Mouse (Mus musculus) left cerebral cortex, postnatal 14 days (tissue): ENCODE measurements at regions not wholly inside any gene's neighbourhood (a gene's known extent, or its start where the extent isn't known, plus 50 kb on each side); places are given as distances from the start of the nearest gene placed in this dataset.
A peak's percentile ranks its signal among the peaks of the same experiment; 100 is the strongest.

Experiments used
- DNase-seq, 2 experiments: peaks; one replicate each; pipeline ENCODE4 v3.0.0; 2021 to 2022; ENCODE audit warnings: low spot score in 2 of 2, mixed read lengths in 1 of 2
- intact Hi-C: fragments of 180-260 bp; cut with DNase I; formaldehyde crosslinking; loops from one replicate; pipeline ENCODE4 v1.15.1; 2025

DNA sequence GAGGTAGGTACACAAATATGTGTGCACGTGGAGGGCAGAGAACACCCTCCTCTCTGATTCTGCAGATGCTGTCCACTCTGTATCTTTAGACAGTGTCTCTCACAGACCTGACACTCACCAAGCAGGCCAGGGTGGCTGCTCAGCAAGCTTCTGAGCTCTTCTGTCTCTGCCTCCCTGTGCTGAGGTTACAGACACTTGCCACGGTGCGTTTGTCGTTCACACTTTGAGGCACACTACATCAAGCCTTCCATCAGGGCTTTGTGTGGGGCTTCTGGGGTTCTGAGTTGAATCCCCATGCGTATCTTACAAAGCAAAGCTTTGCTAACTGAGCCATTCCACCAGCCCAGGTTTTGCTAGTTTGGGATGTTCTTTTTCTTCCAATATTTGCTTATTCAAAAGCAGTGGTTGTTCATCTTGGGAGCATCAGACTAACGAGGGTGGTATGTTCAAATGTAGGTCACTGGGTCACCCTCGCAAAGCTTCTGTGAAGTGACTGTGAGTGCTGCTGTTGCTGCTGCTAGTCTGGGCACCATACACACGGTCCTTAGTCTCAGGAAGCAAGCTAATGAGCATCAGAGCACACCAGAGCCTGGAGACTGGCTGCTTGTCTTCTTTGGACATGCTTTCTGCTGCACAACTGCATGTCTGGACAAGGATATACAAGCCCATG, 90.2 kb upstream of the Frmd4a start:
- intact Hi-C loops = no loop called here
- no peak for DNase-seq

DNA sequence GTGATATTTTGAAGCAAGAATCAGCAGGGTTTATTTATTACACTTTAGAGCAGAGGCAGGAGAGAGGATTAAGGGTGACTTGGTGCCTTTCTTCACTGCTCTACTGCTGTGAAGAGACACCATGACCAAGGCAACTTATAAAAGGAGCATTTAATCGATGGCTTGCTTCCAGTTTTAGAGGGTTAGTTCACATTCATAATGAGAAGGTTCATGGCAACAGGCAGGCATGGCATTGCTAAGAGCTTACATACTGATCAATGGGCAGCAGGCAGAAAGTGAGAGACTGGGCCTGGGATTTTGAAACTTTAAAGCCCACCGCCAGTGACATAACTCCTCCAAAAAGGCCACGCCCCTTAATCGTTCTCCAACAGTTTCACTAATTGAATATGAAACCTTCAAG, 89.7 kb upstream of the Frmd4a start:
- intact Hi-C loops = no loop called here
- DNase-seq = no peak

DNA sequence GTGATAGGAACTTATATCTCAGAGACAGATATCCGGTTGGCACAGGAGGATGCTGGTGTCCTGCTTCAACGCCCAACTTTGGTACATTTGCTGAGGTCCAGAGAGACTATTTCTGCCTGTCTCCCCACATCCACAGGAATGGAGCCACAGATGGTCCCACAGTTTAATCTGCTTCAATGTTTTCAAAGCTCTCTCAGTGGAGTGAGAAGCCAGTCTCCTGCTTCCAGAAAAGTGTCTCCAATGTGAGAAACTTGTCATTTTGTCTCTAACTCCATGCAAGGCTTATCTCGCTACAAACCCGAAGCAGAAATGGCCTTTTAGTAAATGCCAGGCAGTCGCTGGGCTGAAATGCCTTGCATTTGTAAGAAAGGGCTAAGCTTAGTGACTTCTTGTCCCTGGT, 86.9 kb upstream of the Frmd4a start:
- peak in 1 of 2 experiments; percentile 15 for DNase-seq
- intact Hi-C loops = no loop called here

DNA sequence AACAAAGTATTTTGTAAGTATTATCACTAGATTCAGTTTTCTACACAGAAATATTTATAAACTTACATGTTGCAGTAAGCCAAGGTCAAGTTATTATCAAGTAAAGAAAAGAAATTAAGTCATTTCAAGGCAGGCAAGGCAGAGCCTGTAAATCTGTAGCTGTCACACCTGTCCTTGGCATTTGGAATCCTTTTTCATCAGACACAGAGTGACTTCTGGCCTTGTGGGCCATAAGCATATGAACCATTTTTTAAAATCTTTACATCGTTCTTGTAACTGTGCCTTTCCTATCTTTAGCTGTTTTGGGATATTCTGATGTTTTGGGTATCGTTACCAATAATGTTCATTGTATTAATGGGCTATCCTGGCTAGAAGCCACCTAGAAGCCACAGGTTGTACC, 76.7 kb upstream of the Frmd4a start:
- intact Hi-C loops = no loop called here

DNA sequence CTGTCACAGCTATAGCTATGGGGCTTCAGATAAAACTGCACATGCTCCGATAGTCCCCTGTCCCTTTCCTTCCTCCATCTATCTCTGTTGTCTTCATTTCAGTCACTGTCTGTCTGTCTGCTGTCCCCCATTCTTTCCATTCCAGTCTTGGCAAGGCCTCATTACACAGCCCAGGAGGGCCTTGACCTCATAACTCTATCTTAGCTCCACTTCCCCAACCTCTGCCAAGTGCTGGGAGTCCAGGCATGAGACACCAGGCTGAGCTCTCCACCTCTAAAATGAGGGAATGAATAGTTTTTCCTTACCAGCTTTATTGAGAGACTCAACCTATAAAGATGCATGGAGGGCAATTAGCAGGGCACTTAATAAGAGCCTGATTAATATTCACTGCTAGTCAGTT, 76.0 kb upstream of the Frmd4a start:
- intact Hi-C loops = no loop called here

More for the DNA sequence above, 76.7 kb upstream of the Frmd4a start:
- no peak for DNase-seq

DNA sequence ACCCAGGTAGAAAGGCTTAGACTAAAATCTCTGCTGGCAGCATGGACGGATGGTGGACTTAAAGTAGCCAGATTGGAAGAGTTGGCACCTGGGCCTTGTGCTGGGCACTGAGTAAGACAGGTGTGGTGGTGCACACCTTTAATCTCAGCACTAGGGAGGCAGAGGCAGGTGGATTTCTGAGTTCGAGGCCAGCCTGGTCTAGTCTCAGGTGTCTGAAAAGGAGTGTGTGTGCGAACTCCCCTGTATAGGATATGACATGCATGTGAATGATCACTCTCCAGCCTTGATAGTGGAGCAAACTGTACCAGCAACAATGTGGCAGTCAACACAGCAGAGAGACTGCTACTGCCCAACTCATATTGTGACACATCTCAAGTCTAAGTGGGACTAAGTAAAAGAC, 70.1 kb upstream of the Frmd4a start:
- intact Hi-C loops = no loop called here
- DNase-seq = peak in 1 of 2 experiments; percentile 0

More for the DNA sequence above, 76.0 kb upstream of the Frmd4a start:
- no peak for DNase-seq

DNA sequence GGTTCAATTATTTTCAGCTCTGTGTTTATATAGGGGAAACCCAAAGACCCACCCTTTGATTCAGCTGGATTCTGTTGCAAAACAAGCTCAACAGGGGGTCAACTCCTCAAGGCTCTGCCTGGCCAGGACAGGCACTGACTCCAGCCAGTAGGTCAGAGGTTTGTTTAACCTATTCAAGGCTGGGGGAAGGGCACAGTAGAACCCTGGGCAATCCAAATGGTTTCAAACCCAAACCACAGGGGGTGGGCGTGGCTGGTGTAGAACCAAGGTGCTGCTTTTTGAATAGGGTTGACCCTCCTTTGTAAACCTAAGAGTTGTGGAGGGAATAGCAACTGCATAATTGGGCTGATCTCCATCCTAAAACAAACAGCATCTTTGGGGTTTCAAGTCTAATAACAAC, 69.2 kb upstream of the Frmd4a start:
- peak in 1 of 2 experiments; percentile 0 for DNase-seq
- intact Hi-C loops = no loop called here

DNA sequence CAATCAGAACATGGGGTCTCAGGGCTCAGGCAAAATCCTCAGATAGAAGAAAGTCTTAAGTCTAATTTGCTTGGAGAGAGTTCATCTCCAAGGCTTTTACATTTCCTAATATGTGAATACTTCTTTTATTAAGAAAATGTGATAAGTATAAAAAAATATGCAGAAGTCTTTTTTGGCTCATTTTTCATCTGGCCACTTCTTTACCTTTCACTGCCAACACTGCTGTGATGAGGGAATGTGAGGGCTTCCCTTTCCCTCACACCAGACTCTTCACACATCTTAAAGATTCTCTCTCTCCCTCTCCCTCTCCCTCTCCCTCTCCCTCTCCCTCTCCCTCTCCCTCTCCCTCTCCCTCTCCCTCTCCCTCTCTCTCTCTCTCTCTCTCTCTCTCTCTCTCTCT, 60.0 kb upstream of the Frmd4a start:
- intact Hi-C loops = loop anchor here (5.0 kb wide), 1 partner anchor 60 kb away; the partner anchor contains the start of gene Frmd4a
- DNase-seq = no peak

DNA sequence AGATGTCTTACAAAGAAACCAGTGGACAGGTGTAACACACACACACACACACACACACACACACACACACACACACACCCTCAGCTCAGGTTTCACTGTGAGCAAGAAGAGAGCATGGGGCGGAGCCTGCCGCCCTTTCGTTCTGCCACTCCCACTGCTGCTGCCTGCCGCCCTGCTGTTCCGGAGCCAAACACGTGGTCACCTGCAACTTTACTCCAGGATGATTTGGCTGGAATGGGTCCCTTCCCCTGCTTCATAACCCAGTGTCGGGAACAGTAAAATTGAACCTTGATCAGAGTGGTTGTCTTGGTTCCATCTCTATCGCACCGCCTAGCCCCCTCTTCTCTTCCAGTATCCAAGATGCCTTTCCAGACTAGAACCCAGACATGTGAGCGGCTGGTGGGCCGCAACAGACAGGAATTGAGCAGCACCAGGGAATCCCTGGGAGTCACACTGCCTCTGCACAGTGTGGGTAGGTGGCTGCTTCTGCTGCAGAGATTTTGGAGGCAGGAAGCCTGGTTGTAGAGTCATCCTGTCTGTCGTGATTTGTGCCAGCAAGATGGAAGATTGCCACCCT, 59.4 kb upstream of the Frmd4a start:
- intact Hi-C loops = loop anchor here (5.0 kb wide), 1 partner anchor 59 kb away; the partner anchor contains the start of gene Frmd4a
- DNase-seq = peak; percentile 71 to 79

DNA sequence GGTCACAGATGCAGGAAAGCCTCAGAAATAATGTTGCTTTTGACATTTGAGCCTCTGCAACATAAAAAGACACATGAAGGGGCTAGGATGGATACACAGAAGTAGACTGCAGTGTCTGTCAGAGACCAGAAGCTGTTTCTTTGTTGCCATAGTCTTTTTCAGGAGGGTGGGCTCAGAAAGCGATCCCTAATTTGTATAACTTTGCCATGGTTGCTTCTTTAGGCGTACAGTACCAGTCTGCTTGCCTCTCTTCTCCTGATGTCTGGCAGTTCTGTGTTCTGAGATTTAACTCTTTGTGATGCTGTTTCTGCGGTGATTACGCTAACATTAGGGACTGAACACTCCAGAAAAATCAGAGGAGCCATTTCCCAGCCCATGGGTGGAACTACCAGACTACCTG, 58.8 kb upstream of the Frmd4a start:
- no peak for DNase-seq
- intact Hi-C loops = loop anchor here (5.0 kb wide), 1 partner anchor 59 kb away; the partner anchor contains the start of gene Frmd4a

DNA sequence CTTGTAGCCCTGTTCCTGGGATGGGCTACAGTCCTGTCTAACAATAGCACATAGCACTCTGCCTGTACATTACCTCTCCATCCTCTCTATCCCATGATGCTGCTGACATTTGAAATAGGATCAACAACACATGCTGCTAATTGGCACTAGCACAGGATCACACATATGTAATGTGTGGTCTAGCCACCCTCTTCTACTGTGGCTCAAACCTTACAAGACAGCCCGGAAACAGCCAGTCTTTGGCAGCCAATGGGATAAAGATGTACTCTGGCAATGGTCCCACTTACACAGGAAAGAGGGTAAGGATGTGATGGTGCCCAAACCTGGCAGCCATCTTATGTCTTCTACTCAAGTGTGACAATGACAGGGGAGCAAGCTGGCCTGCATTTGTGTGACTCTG, 58.3 kb upstream of the Frmd4a start:
- intact Hi-C loops = loop anchor here (5.0 kb wide), 1 partner anchor 58 kb away; the partner anchor contains the start of gene Frmd4a
- DNase-seq = peak in 1 of 2 experiments; percentile 62

DNA sequence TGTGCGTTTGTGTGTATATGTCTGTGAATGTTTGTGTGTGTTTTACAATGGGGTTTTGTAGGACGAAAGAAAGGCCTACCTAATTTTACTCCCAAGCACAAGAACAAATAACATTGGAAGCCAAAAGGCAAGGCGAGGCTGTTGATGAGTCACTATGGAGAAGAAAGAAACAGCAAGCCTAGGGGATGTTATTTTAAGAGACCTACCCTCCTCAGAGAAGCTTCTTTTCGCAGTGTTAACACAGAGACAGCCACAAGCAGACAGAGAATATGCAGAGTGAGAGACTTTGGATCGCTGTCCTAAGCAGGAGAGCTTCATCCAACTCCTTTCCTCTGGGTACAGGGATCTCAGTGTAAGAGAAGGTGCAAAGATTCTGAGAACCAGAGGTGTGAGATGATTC, 57.3 kb upstream of the Frmd4a start:
- DNase-seq = peak; percentile 11 to 35
- intact Hi-C loops = no loop called here

DNA sequence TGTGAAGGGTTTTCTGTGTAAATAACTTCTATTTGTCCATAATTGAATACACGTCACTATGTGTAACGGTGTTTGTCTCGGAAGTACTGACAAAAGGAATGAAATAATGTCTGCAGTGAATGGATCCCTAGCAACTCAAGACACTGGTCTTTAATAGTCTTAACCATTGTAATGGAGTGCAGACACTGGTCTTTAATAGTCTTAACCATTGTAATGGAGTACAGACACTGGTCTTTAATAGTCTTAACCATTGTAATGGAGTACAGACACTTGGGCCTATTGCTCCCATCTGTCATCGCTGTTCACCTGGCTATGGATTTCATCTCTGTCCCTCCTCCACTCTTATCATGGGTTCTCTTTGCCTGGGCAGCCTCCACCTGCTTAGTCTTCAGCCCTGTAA, 53.2 kb upstream of the Frmd4a start:
- intact Hi-C loops = no loop called here
- peak in 1 of 2 experiments; percentile 91 for DNase-seq
